Mouse (Mus musculus): ENCODE results near the gene Kcne4.

DNA sequence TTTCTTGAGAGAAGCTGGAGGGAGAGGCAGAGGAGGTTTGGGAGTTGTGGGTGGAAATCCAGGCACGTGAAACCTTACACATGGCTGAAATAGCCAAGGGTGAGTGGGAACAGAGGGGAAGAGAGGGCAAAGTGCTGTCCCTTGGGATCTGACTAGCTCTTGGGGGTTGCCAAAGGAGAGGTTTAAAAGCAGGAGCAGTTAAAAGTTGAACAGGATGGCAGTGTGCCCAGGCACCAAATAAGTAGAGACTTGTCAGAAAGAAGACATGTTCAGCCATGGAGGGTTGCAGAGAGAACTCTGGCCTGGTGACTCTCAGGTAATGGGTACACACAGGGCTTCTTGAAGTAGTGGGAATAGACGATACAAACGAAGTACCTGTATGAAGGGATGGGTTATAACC, 8.7 kb downstream of the Kcne4 start:
- TF ChIP-seq CTCF (IDR thresholded peaks at IDR 0.05; ENCODE audit: extremely low read depth, insufficient read length, insufficient replicate concordance, low read depth, low read length) (no peak), POLR2A (IDR thresholded peaks at IDR 0.05; ENCODE audit: low read depth, low read length) (no peak)
